Mouse (Mus musculus): ENCODE results near the gene Cdh4. TPM values are rescaled to one million over a fixed set of nuclear protein-coding genes. Genes with fewer than 3 reads are reported as not detected.

Gene Cdh4
- polyA plus RNA-seq, 1 experiment = 3.1 TPM

DNA sequence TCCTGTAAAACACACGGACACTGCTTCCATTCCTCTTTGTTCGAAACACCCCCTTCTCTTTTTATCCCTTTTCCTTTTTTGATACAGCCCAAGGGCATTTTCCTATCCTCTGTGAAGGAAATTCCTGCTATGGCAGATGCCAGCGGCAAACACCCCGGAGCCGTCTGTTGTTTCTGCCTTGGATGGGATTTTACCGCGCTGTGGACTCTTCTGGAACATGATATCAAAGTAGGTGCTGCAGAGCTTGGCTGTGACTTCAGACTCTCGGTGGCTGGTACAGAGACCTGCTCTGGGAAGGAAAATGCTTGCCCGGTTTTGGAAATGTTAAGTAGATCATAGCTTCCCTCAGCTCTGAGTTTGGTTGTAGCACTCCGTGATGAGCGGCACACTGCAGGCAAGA is 156.7 kb downstream of the Cdh4 start:
- no peak for DNase-seq (ENCODE audit: low spot score)

DNA sequence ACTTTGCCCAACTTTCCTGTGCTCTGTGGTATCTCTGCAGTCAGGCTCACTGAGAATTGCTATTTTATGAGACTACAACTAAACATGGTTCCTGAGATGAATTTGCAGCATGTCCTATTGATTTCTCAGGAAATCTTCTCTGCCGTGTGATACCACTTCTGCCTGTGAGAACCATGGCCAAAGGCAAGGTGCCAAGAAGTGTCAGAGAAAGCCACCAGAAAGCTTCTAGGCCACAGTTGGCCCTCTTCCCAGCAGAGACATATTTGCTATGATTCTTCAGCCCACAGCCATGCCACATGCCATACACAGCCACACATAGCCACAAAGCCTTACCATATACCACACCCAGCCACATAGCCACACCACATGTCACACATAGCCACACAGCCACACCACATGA is 157.7 kb downstream of the Cdh4 start:
- no peak for DNase-seq (ENCODE audit: low spot score)

DNA sequence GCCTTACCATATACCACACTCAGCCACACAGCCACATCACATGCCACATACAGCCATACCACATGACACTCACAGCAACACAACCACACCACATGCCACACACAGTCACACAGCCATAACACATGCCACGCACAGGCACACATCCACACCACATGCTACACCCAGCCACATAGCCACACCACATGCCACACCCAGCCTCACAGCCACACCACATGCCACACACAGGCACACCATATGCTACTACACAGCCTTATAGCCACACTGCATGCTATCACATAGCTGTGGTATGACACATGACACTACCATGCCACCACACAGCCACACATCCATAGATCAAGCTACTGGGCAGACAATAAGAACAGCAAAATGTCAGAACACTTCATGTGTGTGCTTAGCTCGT is 158.1 kb downstream of the Cdh4 start:
- no peak for DNase-seq (ENCODE audit: low spot score)

DNA sequence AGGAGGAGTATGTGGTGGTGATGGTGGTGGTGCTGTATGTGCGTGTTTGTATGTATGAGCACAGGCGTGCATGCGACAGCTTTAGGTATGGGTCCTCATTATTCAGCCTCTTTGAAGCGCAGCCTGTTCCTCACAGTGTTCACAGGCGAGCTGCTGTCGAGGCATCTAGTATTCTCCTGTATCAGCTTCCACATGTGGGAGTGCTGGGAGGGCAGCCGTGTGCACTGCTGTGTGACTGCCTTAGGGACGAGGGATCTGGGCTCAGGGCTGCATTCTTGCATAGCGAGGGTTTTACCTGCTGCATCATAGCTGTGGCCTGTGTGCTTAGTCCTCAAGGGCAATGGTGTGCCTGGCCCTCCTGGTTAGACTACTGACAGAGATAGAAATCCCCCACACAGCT is 158.9 kb downstream of the Cdh4 start:
- DNase-seq (ENCODE audit: low spot score) = no peak

DNA sequence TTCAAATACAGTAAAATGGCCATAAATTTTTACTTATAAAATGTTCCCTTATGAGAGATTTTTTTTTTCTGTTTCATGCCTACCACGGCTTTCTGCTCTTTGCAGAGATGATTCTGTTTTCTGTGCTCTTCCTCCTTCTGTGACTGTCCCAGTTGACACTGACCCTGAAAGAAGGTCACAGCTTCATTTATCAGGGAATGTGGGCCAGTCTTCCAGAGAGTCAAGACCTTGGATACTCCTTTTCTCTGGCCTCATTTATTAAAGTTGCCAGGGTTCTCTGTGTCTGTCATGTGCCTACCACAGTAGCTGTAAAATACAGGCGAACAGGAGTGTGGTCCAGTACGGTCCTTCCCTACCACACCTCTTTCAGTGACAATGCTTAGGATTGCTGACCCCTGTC is 162.5 kb downstream of the Cdh4 start:
- DNase-seq (ENCODE audit: low spot score) = no peak

DNA sequence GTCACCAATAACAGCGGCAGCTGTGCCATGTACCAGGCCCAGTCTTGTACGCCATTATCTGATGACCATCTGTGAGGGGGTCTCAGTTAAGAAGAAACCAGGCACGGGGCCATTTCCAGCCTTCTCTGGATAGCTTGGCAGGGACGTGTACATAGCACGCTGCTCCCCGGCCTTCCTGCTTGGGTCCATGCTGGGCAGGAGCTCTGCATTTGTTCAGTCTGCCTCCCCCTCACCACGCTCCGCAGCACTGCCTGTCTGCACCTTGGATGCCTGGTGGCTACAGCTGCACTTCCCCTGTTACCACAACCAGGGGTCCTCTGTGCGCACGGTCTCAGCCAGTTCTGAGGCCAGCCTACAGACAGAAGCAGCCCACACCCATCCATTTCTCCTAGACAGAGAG is 163.0 kb downstream of the Cdh4 start:
- no peak for DNase-seq (ENCODE audit: low spot score)

DNA sequence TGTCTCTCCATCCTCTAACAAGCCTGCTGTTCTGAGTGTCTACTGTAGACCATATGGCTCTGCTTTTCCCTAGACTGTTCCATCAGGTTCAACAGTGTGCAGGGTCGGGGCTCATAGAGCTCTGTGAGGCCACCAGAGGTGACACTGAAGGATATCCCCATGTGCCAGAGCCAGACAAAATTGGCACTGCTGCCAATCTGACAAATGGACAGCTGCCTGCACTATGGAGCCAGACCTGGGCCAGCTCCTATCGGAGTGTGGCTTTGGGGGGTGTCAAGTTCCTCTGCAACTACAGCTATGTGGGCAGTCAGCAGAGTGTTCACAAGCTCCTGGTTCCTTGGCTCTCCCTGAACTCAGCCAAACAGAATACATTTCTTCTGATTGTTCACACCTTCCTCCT is 164.1 kb downstream of the Cdh4 start:
- DNase-seq (ENCODE audit: low spot score) = no peak

DNA sequence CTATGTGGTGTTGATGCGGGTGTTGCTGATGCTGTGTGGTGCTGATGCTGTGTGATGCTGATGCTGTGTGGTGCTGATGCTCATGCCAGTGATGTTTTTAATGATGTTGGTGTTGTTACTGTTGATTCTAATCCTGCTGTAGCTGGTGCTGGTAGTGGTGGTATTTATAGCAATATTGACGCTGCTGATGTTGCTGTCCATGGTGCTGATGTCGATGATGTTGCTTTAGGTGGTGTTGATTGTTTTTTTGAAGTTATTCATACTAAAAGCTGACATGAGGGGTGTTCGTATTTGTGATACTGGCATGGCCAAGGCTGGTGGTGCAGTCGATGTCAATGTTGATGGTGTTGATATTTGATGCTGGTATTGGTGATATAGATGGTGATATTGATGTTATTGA is 173.7 kb downstream of the Cdh4 start:
- no peak for DNase-seq (ENCODE audit: low spot score)

DNA sequence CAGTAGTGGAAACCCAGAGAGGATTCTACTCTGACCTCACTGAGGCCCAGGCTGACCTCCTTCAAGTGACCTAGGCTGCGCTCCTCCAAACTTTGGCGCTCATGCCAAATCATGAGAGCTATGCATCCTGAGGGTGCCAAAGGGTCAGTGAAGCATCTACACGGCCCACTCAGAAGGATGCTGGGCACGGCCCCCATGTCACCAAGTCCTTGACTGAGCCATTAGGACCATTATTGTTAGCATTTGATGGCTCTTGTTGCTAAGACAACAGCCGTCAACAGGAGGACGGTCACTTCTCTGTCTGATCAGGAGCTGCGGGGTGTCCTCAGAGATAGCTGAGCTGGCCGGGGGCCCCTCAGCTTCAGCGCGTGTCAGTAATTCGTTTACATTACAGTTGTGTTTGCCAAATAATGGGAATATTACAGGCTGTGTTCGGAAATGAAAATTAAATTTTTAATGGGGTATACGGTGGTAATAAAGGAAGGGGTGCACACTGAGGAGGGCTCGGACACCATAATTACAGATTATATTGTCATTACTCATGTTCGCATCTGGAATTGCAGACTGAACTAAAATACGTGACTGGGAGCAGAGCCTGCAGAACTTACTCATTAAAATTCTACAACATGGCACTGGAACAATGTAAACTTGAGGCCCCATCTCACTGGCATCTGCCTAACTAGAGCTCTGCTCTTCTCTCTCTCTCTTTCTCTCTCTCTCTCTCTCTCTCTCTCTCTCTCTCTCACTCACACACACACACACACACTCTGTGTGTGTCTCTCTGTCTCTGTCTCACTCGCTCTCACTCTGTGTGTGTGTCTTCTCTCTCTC is 181.6 kb downstream of the Cdh4 start:
- no peak for DNase-seq (ENCODE audit: low spot score)

DNA sequence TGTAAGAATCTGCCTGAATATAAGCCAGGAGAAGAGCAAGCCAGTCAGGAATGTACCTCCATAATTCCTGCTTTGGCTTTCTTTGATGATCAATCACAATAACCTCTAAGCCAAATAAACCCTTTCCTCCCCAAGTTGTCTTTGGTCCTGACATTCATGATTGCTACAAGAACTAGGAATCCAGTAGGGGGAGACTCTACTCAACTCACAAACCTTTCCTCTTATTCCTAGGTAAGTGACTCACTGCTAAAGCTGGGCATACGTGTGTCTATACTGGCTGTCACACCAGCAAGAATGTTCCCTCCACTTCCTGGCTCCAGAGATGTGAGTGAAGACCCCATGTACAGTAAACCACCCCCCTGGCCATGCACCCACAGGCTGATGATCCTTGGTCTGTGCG is 185.3 kb downstream of the Cdh4 start:
- DNase-seq (ENCODE audit: low spot score) = no peak

DNA sequence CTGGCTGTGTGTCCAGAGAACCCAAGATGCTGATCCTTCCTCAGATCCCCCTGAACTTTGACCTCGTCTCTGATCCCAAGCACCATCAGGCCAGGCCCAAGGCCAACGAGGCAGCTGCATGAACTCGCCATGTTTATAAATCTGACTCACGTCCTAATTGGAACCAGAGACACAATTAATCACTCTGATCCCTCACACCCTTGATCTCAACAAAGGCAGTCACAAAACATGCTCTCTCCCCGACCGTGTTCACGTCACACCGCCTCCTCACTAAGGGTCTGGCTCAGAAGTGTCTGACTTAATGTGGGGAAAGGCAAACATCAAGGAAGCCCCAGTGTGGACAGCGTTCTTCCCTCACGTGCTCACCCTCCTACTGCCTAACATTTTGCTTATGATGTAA is 188.5 kb downstream of the Cdh4 start:
- DNase-seq (ENCODE audit: low spot score) = no peak

DNA sequence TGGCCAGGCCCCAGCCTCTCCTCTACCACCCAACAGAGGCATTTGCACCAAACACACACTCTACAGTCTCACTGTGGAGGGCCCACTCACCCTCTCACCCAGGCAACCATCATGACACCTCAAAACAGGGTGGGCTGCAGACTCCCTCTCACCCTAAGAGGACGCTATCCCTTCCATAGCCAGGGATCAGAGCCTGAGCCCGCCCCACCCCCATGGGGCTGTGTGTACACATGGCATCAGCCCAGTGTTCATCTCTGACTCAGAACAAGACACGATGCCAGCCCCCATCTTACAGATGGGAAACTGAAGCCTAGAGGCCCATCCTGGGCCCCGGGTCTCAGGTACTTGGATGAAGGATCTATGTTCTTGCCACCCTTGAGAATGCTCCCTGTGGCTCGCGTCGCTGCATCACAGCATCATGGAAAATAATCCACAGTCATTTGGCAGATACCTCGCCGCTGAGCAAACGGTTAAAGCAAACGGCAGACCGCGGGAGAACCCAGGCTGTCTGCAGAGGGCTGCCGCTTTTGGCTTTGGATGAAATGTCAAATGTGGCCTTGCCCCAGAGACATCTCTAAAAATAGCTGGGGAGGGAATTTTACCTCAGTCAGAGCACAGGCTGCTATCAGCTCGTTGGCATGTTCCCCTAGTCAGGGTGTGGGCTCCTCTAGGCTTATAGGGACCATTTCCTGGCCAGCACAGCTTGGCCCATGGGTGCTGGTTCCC is 198.5 kb downstream of the Cdh4 start:
- DNase-seq (ENCODE audit: low spot score) = no peak

DNA sequence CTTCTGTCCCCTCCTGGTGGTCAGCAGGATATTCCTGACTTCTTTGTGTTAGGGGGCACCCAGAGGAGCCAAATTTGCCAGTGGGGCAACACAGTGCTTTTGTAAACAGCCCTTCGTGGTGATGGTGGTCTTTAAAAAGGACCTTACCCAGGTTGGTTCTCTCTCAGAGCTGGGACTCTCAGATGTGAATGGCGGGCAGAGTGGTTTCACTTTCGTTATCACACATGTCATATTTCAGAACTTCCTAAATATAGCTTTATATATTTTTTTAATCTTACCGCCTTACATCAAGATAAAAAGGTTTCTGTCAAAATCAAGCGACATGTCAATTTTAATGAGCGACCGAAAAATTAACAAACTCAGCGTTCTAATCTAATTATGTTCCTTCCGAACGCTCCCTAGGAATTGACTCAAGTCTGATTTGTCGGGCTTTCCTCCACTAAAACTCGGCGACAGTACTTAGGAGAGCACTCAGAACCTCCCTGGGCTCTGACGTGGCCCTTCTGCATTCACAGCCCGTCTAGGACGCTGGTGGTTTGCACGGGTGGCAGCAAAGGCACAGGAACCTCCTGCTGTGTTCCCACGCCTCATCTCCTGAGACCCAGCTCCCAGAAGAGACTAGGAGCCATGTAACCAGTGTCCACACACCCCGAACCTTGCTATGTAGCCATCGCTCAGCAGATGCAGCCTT is 206.5 kb downstream of the Cdh4 start:
- DNase-seq (ENCODE audit: low spot score) = no peak

DNA sequence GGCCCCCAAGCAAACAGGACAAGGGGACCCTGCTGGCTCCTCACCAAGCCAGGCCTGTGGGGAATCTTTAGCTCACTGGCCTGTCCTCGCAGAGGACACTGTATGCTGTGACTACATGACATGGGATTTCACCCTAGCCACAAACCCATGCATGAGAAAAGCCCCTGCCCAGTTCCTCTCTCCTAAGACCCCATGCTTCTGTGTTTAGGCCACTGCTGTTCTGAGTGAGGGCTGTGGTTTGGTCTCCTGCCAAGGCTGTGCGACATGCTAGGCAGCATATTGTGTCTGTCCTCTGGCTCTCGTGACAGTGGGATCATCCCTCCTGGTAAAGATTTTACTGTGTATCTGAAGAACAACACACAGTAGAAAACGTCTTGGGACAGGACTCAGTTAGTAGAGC is 207.1 kb downstream of the Cdh4 start:
- DNase-seq (ENCODE audit: low spot score) = no peak

DNA sequence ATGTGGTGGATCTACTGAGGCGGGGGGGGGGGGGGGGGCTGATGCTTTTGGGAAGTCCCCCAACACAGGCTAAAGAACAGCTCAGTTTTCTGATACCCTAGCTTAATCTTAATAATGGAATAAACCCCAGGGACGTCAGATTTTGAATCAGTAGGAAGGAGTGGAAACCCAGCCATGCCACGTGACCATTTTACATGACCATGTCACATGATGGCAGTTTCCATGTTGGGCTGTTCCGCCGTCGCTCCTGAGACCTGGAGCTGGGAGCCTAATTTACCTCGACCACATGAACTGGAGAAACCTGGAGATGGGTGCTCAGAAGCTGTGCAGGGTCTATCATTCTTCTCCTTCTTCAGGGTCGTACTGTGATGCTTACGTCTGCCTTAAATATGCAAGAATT is 207.9 kb downstream of the Cdh4 start:
- DNase-seq (ENCODE audit: low spot score) = no peak

DNA sequence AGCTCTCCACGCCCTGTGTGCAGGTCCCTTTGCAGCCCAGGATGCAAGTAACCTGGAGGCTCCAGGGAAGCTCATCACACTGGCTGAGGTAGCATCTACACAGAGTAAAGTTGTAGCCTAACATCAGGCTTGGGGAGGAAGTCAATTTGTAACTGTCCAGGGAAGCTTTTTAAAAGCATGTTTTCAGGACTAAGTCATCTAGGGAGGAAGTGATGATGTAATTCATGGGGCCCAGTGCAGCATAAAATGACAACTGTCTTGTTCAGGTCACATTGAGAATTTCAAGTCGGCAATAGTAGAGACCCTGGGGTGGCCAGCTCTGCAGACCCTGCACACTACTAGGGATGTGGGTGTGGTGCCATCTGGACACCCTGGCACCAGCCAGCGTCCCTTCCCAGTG is 213.3 kb downstream of the Cdh4 start:
- DNase-seq (ENCODE audit: low spot score) = no peak

DNA sequence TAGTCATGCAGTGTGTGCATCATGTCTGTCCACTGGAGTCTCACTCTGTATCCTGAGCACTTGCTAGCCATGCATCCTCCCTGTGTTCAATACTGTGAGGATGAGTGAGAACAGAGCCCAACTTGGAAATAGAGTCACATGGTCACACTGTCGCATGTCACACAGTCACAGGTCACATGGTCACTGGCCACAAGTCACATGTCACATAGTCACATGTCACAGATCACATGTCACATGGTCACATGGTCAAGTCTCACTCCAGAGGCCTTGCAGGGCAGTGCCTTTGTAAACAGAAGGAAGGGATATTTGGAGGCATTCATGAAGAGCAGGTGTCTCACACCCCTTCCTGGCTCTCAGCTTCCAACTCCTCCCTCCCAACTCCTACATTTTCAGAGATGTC is 217.0 kb downstream of the Cdh4 start:
- DNase-seq (ENCODE audit: low spot score) = no peak

DNA sequence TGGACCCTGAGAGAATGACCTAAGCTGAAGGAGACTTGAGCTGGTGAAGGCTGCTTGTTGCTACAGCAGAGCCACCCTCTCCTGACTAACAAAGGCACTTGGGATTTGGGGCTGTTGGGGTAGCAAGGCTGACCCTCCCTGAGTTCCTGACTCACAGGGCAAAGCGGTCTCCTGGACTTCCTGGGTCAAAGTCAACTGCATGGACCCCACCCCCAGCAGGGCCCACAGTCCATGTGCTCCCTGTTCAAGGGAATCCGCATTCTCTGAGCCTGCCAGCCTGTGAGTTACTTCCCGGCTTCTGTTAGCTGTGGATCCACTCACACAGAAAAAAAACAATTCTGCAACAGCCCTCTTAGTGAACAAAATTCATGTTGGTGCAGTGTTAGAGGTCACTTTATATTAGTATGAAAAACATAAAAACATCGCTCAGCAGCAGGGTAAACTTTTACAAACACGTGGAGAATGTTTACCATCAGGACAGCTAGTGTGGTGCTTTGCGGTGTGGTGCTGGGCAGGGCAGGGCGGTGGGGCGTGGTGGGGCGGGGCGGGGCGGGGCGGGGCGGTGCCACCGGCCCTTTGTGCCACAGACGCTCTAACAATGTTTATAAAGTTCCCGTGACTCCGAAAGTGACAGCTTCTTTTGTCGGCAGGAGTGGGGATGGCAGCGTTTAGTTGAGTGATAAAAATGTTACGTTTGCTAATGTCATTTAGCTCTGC is 219.9 kb downstream of the Cdh4 start:
- DNase-seq (ENCODE audit: low spot score) = no peak

DNA sequence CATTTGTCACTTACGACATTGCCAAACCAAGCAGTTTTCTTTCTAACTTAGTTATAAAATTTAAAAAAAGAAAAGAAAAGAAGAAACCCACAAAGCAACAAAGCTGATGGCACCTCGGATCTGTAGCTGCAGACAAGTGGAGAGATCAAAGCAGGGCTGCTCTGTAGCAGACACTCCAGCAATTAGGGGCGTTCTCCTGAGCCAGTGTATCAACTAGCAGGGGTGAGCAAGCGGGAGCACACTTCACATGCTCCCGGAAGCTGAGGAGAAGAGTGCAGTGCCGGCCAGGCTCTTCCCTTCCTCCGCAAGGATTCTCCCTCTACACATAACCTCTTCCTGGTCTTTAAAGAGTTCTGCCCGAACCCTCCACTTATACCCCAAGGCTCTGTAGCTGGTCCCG is 220.5 kb downstream of the Cdh4 start:
- DNase-seq (ENCODE audit: low spot score) = no peak

DNA sequence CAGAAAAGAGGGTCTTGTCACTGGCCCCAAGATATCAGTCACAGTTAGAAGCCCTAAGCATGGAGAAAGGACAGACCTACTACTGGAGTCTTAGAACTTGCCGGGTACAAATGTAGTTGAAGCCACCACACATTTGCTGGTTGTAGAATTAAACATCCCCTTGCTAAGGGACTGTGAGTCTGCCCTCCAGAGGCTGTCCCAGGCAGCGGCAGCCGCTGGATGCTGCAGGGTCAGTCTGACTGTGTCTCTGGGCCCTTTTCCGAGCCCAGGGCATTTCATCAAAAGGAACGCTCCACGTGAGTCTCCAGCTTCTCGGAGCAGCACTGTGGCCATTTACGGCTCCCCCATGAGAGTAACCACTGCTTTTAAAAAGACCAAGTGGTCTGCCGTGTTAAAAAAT is 221.4 kb downstream of the Cdh4 start:
- DNase-seq (ENCODE audit: low spot score) = no peak

DNA sequence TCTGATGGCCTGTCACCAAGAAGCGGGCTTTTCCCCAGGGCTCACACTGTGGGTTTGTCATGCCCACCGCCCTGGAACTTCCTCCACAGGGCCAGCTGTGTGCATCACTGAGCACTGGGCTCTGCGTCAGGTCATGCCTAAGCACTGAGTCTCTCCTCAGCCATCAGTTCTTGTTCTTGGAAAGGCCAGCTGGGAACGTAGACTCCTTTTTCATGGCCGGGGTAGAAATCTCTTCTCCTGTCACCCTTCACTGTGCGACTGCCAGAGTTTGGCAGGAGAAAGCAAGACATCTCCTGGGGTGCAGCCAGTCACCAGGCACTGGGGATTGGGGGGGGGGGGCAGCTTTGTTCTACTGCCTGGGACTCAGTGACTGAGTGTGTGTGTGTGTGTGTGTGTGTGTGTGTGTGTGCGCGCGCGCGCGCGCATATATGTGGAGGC is 222.0 kb downstream of the Cdh4 start:
- DNase-seq (ENCODE audit: low spot score) = no peak

DNA sequence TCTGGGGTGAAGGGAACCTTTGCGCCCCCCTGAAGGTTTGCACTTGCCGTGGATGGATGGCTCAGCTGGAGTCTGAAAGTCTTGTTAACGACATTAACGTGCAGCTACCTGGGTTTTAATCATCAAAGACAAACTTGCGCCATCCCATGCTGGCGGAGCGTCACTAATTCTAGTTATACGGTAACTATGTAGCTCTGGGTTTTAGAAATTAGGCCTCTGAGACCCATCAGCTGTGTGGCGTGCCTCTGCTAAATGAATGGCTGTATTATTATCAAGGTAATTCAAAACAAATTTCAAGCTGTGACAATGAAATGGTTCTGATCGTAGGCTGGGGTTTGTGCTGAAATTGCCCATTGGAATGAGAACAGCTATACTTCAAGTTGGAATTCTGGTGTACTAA is 228.5 kb downstream of the Cdh4 start:
- DNase-seq (ENCODE audit: low spot score) = no peak
